Mouse (Mus musculus) heart, adult 18-20 months (tissue): ENCODE results near the gene Bbox1. TPM values are rescaled to one million over a fixed set of nuclear protein-coding genes. Genes with fewer than 3 reads are reported as not detected.
A peak's percentile ranks its signal among the peaks of the same experiment; 100 is the strongest.

Source experiments
- DNase-seq, 2 experiments: peaks; one replicate each; pipeline ENCODE4 v3.0.0; 2021 to 2022; ENCODE audit warnings: mixed read lengths in 1 of 2
- long read RNA-seq, 2 experiments: library from polyadenylated mRNA; stranded (forward); transcript quantifications; one replicate each; pipeline ENCODE4 v2.0.0; 2021
- total RNA-seq, 2 experiments: library from RNA; stranded (reverse); gene quantifications; 2 replicates each; pipeline ENCODE4 v1.2.3; 2021

The Bbox1 gene
- total RNA-seq, result under 1 TPM in 1 of 2 experiments, not detected in 1; 0.49 TPM
- long read RNA-seq, experiment 1, result 0 reads
- long read RNA-seq, experiment 2, result 0 reads

- DNase-seq, result peak; percentile 17 to 22
Measured at GRCm38 (mm10) chr2:110314509-110315155, at the start of gene Bbox1. TSS of gene Bbox1 (minus strand) at chr2:110314560.

- no peak for DNase-seq
Measured at GRCm38 (mm10) chr2:110363855-110364254, 49.5 kb upstream of the Bbox1 start.

GRCm38 (mm10) chr2:110362432-110363283 is 48.3 kb upstream of the Bbox1 start, which contains the start of gene Fibin:
TSS of gene Fibin (minus strand) at chr2:110363183.
- DNase-seq, result peak; percentile 74 to 78

GRCm38 (mm10) chr2:110353302-110353970 is 39.1 kb upstream of the Bbox1 start:
- DNase-seq, result no peak

GRCm38 (mm10) chr2:110351843-110352251 is 37.5 kb upstream of the Bbox1 start:
- peak in 1 of 2 experiments; percentile 2 for DNase-seq

GRCm38 (mm10) chr2:110351406-110351805 is 37.0 kb upstream of the Bbox1 start:
- no peak for DNase-seq

GRCm38 (mm10) chr2:110328953-110329352 is 14.6 kb upstream of the Bbox1 start:
- DNase-seq, result no peak

- peak; percentile 48 to 50 for DNase-seq
Measured at GRCm38 (mm10) chr2:110319949-110320348, 5.6 kb upstream of the Bbox1 start.

- no peak for DNase-seq
Measured at GRCm38 (mm10) chr2:110319266-110319665, 4.9 kb upstream of the Bbox1 start.

GRCm38 (mm10) chr2:110318719-110319118 is 4.4 kb upstream of the Bbox1 start:
- no peak for DNase-seq

- DNase-seq, result no peak
Measured at GRCm38 (mm10) chr2:110316116-110316883, 1.9 kb upstream of the Bbox1 start.

GRCm38 (mm10) chr2:110314074-110314473 is 286 bp downstream of the Bbox1 start:
- DNase-seq, result no peak

GRCm38 (mm10) chr2:110313305-110313824 is 995 bp downstream of the Bbox1 start:
- no peak for DNase-seq

- DNase-seq, result no peak
Measured at GRCm38 (mm10) chr2:110305358-110306283, 8.7 kb downstream of the Bbox1 start.

GRCm38 (mm10) chr2:110302261-110302660 is 12.1 kb downstream of the Bbox1 start:
- no peak for DNase-seq

GRCm38 (mm10) chr2:110301314-110301713 is 13.0 kb downstream of the Bbox1 start:
- no peak for DNase-seq

GRCm38 (mm10) chr2:110294927-110295326 is 19.4 kb downstream of the Bbox1 start:
- DNase-seq, result no peak

GRCm38 (mm10) chr2:110287959-110288358 is 26.4 kb downstream of the Bbox1 start:
- DNase-seq, result no peak

GRCm38 (mm10) chr2:110285829-110286504 is 28.4 kb downstream of the Bbox1 start:
- DNase-seq, result no peak

GRCm38 (mm10) chr2:110275424-110275823 is 38.9 kb downstream of the Bbox1 start:
- peak in 1 of 2 experiments; percentile 17 for DNase-seq
